Mouse (Mus musculus) bone marrow, adult 2 months (tissue): ENCODE data around the gene Klhl5.

ENCODE experiments used
- CTCF ChIP-seq: fragments of 200-500 bp; IDR thresholded peaks from 2 replicates; pipeline ENCODE4 v1.5.1; 2011; ENCODE audit warnings: low read length, control low read depth; ENCODE audit not compliant: control insufficient read depth, insufficient read depth
- POLR2A ChIP-seq: fragments of 200-500 bp; IDR thresholded peaks from 2 replicates; pipeline ENCODE4 v1.6.1; 2011; ENCODE audit warnings: low read depth, mild to moderate bottlenecking, control low read depth, low read length, borderline replicate concordance; ENCODE audit not compliant: control insufficient read depth

DNA sequence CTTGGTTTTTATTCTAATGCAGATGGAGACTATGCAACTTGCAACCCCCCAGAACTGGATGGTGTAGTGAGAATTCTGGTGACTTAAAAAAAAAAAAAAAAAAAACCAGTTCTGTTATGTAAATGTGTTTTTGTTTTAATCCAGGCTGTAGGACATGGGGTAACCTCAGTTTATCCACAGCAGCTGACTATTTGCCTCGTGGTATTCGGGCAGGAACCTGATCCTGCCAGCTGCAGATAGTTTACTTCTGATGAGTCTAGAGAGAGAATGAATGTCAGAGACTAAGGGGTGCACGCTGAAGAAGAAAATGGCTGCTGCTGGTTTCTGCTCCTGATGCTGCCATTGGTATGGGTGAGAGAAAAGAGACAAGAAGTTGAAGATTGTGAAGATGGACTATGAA lies 11.3 kb upstream of the Klhl5 start:
- TF ChIP-seq CTCF, result no peak
- TF ChIP-seq POLR2A, result no peak
